Mouse (Mus musculus) liver, adult 2 months (tissue): ENCODE measurements around the gene Alx3. TPM values are rescaled to one million over a fixed set of nuclear protein-coding genes. Genes with fewer than 3 reads are reported as not detected.
A peak's percentile ranks its signal among the peaks of the same experiment; 100 is the strongest.

Experiments
- DNase-seq: peaks from one replicate; pipeline ENCODE4 v3.0.0-alpha.2; 2011; ENCODE audit warnings: low read depth, low spot score; ENCODE audit errors: extremely low read depth
- H3K27ac ChIP-seq: fragments of 200-500 bp; replicated peaks from 2 replicates; pipeline ENCODE4 v1.5.1; 2012; ENCODE audit warnings: low read depth, mild to moderate bottlenecking, control low read depth, inconsistent platforms, low read length; ENCODE audit not compliant: insufficient read depth
- H3K27me3 ChIP-seq: fragments of 200-500 bp; 2 replicates; pipeline ENCODE4 v1.6.1; 2012; ENCODE audit warnings: mild to moderate bottlenecking, moderate library complexity, low read length, inconsistent platforms; ENCODE audit not compliant: control insufficient read depth, insufficient read depth
- H3K36me3 ChIP-seq: fragments of 200-500 bp; 2 replicates; pipeline ENCODE4 v1.6.1; 2012; ENCODE audit warnings: low read length, inconsistent platforms; ENCODE audit not compliant: control insufficient read depth, insufficient read depth
- H3K4me1 ChIP-seq: fragments of 200-500 bp; 2 replicates; pipeline ENCODE4 v1.6.1; 2011; ENCODE audit warnings: low read length; ENCODE audit not compliant: control insufficient read depth, insufficient read depth
- H3K4me3 ChIP-seq: fragments of 200-500 bp; 2 replicates; pipeline ENCODE4 v1.5.1; 2011; ENCODE audit warnings: low read depth, mild to moderate bottlenecking, control low read depth, low read length, moderate library complexity; ENCODE audit not compliant: insufficient read depth
- H3K79me2 ChIP-seq: fragments of 200-500 bp; 2 replicates; pipeline ENCODE4 v1.6.1; 2012; ENCODE audit warnings: inconsistent platforms, mild to moderate bottlenecking, low read length, moderate library complexity; ENCODE audit not compliant: control insufficient read depth, insufficient read depth
- H3K9ac ChIP-seq: fragments of 200-500 bp; 2 replicates; pipeline ENCODE4 v1.6.1; 2012; ENCODE audit warnings: low read depth, mild to moderate bottlenecking, control low read depth, inconsistent platforms, low read length
- CTCF ChIP-seq: fragments of 200-500 bp; IDR thresholded peaks from 2 replicates; pipeline ENCODE4 v1.5.1; 2011; ENCODE audit warnings: low read depth, low read length, control low read depth
- POLR2A ChIP-seq: fragments of 200-500 bp; IDR thresholded peaks from 2 replicates; pipeline ENCODE4 v1.6.1; 2011; ENCODE audit warnings: low read length, control low read depth; ENCODE audit not compliant: insufficient read depth; ENCODE audit errors: extremely low read depth
- WGBS: fragments of 180-500 bp; shearing (Covaris S2); methylation state at CpG from one replicate; pipeline ENCODE4 v1.1.7; 2018; 5-methylcytosine and 5-hydroxymethylcytosine counted together
- polyA plus RNA-seq: library from polyadenylated mRNA; depleted of rRNA; stranded (reverse); fragments of >200 nt; gene quantifications from 2 replicates; pipeline ENCODE4 v1.2.3, GENCODE M21; 2012
- total RNA-seq: library from RNA; depleted of rRNA; stranded (reverse); fragments of >200 nt; gene quantifications from 2 replicates; pipeline ENCODE4 v1.2.3, GENCODE M21; 2014

Gene Alx3
- total and polyA plus RNA-seq, 2 experiments, result not detected

GRCm38 (mm10) chr3:107579466-107579865 lies 15.4 kb upstream of the Alx3 start:
- peaks cover 19% of the 10 kb centered on the region for H3K27me3 ChIP-seq

GRCm38 (mm10) chr3:107581103-107582010 lies 13.5 kb upstream of the Alx3 start:
- 12% methylated on average over 15 of the region's 15 CpGs for WGBS
- no peak for DNase-seq
- Histone ChIP-seq H3K4me1 (no peaks in the 10 kb centered on the region), H3K4me3 (no peak overlapping the region), H3K27me3 (peaks cover 22% of the 10 kb centered on the region), H3K27ac (no peak overlapping the region), H3K9ac (no peak overlapping the region), H3K36me3 (no peaks in the 10 kb centered on the region), H3K79me2 (no peaks in the 10 kb centered on the region)
- TF ChIP-seq CTCF, result no peak
- TF ChIP-seq POLR2A, result no peak

More at GRCm38 (mm10) chr3:107579466-107579865, 15.4 kb upstream of the Alx3 start:
- TF ChIP-seq POLR2A (no peak), CTCF (peak; percentile 51; the same call in 1 of the 2 replicates)
- H3K27ac ChIP-seq, result no peak overlapping the region
- H3K9ac ChIP-seq, result no peak overlapping the region
- WGBS, result 12% methylated on average over 4 of the region's 4 CpGs
- H3K36me3 ChIP-seq, result no peaks in the 10 kb centered on the region
- H3K4me1 ChIP-seq, result no peaks in the 10 kb centered on the region
- no peaks in the 10 kb centered on the region for H3K79me2 ChIP-seq
- peak; percentile 28 for DNase-seq
- no peak overlapping the region for H3K4me3 ChIP-seq

- Histone ChIP-seq H3K36me3 (no peaks in the 10 kb centered on the region), H3K27me3 (peaks cover 26% of the 10 kb centered on the region), H3K4me1 (no peaks in the 10 kb centered on the region), H3K79me2 (no peaks in the 10 kb centered on the region), H3K4me3 (no peak overlapping the region), H3K9ac (no peak overlapping the region), H3K27ac (no peak overlapping the region)
- WGBS, result 5% methylated on average over 18 of the region's 18 CpGs
- TF ChIP-seq CTCF, result no peak
- TF ChIP-seq POLR2A, result no peak
- DNase-seq, result no peak
These were observed 12.5 kb upstream of the Alx3 start for GRCm38 (mm10) chr3:107582130-107582874.

GRCm38 (mm10) chr3:107582875-107583767 lies 11.7 kb upstream of the Alx3 start:
- TF ChIP-seq POLR2A (no peak), CTCF (no peak)
- Histone ChIP-seq H3K9ac (no peak overlapping the region), H3K36me3 (no peaks in the 10 kb centered on the region), H3K4me3 (0 out of 2 replicates have a peak overlapping the region, but pooled peaks have one; percentile 7), H3K79me2 (no peaks in the 10 kb centered on the region), H3K27me3 (peaks cover 26% of the 10 kb centered on the region), H3K27ac (no peak overlapping the region), H3K4me1 (no peaks in the 10 kb centered on the region)
- no peak for DNase-seq
- 3% methylated on average over 65 of the region's 65 CpGs for whole genome bisulfite sequencing

DNA sequence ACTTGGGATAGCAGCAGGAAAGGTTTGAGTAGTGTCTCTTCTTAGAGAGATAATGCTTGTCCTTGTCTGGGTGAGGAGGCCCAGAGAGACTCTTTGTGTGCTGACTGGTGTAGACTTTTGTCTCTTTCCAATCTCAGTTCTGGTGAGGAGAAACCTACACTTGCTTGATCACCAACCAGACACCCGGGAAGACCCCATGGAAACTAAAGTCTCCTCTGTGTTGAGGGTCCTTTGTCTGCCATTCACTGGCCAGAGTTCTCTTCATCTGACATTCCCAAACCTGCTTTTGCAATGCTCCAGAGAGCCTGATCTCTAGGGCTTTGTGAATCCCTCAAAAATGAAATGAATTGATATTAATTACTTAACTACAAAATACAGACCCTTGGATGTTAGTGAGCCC lies 10.9 kb upstream of the Alx3 start:
- Histone ChIP-seq H3K79me2 (no peaks in the 10 kb centered on the region), H3K9ac (no peak overlapping the region), H3K27ac (no peak overlapping the region), H3K36me3 (no peaks in the 10 kb centered on the region), H3K4me1 (no peaks in the 10 kb centered on the region), H3K4me3 (no peak overlapping the region), H3K27me3 (peaks cover 26% of the 10 kb centered on the region)
- no peak for DNase-seq
- TF ChIP-seq CTCF (no peak), POLR2A (no peak)
- 26% methylated on average over 1 of the region's 1 CpGs for WGBS
